Mouse (Mus musculus): Measurements from ENCODE around the gene Nubp2. TPM values are rescaled to one million over a fixed set of nuclear protein-coding genes. Genes with fewer than 3 reads are reported as not detected.

The Nubp2 gene
- total RNA-seq, 4 experiments from 2014 or later, result 32.1 to 36.8 (median 33.3) TPM

GRCm38 (mm10) chr17:24894061-24894994 is 8.2 kb upstream of the Nubp2 start:
- DNase-seq (ENCODE audit: low spot score in 2 of 2), result peak in 1 of 2 experiments; percentile 2

- DNase-seq (ENCODE audit: low spot score in 2 of 2), result no peak
Observed at GRCm38 (mm10) chr17:24893276-24893675, 7.1 kb upstream of the Nubp2 start.

GRCm38 (mm10) chr17:24892785-24893184 is 6.6 kb upstream of the Nubp2 start:
- DNase-seq (ENCODE audit: low spot score in 2 of 2), result no peak

- peak in 1 of 2 experiments; percentile 31 for DNase-seq (ENCODE audit: low spot score in 2 of 2)
Observed at GRCm38 (mm10) chr17:24891321-24891720, 5.2 kb upstream of the Nubp2 start.

GRCm38 (mm10) chr17:24890151-24891092 is 4.3 kb upstream of the Nubp2 start:
- no peak for DNase-seq (ENCODE audit: low spot score in 2 of 2)

- no peak for DNase-seq (ENCODE audit: low spot score in 2 of 2)
Observed at GRCm38 (mm10) chr17:24888862-24889261, 2.7 kb upstream of the Nubp2 start.

GRCm38 (mm10) chr17:24887291-24888080 is 1.3 kb upstream of the Nubp2 start:
- DNase-seq (ENCODE audit: low spot score in 2 of 2), result no peak

GRCm38 (mm10) chr17:24886932-24887271 is 753 bp upstream of the Nubp2 start:
- no peak for DNase-seq (ENCODE audit: low spot score in 2 of 2)

- no peak for DNase-seq (ENCODE audit: low spot score in 2 of 2)
Observed at GRCm38 (mm10) chr17:24885356-24886133, 604 bp downstream of the Nubp2 start.

GRCm38 (mm10) chr17:24884391-24884790 is 1.8 kb downstream of the Nubp2 start:
- no peak for DNase-seq (ENCODE audit: low spot score in 2 of 2)

- no peak for DNase-seq (ENCODE audit: low spot score in 2 of 2)
Observed at GRCm38 (mm10) chr17:24881738-24882440, 4.3 kb downstream of the Nubp2 start.

GRCm38 (mm10) chr17:24878531-24878930 is 7.6 kb downstream of the Nubp2 start:
- no peak for DNase-seq (ENCODE audit: low spot score in 2 of 2)

- no peak for DNase-seq (ENCODE audit: low spot score in 2 of 2)
Observed at GRCm38 (mm10) chr17:24878117-24878397, 8.1 kb downstream of the Nubp2 start.

- no peak for DNase-seq (ENCODE audit: low spot score in 2 of 2)
Observed at GRCm38 (mm10) chr17:24877336-24878116, 8.6 kb downstream of the Nubp2 start.

- no peak for DNase-seq (ENCODE audit: low spot score in 2 of 2)
Observed at GRCm38 (mm10) chr17:24874989-24875388, 11.2 kb downstream of the Nubp2 start.

- no peak for DNase-seq (ENCODE audit: low spot score in 2 of 2)
Observed at GRCm38 (mm10) chr17:24874405-24874745, 11.8 kb downstream of the Nubp2 start.

- no peak for DNase-seq (ENCODE audit: low spot score in 2 of 2)
Observed at GRCm38 (mm10) chr17:24873695-24874404, 12.3 kb downstream of the Nubp2 start.

- DNase-seq (ENCODE audit: low spot score in 2 of 2), result no peak
Observed at GRCm38 (mm10) chr17:24867914-24868313, 18.2 kb downstream of the Nubp2 start.

- no peak for DNase-seq (ENCODE audit: low spot score in 2 of 2)
Observed at GRCm38 (mm10) chr17:24865776-24866175, 20.4 kb downstream of the Nubp2 start, which contains the start of gene Igfals. TSS of gene Igfals (plus strand) at chr17:24865997.

All from layer of hippocampus, adult 8-10 months (tissue).